Mouse (Mus musculus): ENCODE results near the gene Comt. TPM values are rescaled to one million over a fixed set of nuclear protein-coding genes. Genes with fewer than 3 reads are reported as not detected.

The Comt gene
- polyA plus RNA-seq, 1 experiment from 2014 or later: 89.0 TPM

DNA sequence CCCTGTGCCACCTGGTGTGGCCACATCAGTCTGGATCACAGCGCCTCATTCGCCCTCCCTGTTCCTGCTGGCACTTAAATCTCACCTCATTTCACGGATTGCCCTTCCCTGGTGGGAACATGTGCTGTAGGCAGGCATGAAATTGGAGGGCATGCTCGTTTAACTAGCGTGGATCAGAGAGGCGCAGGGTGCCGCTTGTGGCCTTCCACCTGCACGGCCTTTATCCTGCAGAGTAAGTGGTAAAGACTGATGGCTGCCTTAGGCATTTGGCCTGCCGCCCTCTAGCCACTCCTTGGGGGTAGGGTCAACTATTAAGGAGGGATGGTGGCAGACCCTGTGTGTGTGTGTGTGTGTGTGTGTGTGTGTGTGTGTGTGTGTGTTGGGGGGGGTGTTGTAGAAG, 35.4 kb upstream of the Comt start:
- Histone ChIP-seq H3K4me2 (replicated peaks; ENCODE audit: low read depth, low read length) (no peak overlapping the region), H3K9ac (ENCODE audit: low read depth, low read length) (no peak overlapping the region), H3K4me3 (ENCODE audit: low read length) (no peak overlapping the region), H3K4me1 (ENCODE audit: control insufficient read depth, insufficient read depth, low read length) (peaks cover 17% of the 10 kb centered on the region), H3K9me3 (ENCODE audit: control insufficient read depth, low read length) (no peaks in the 10 kb centered on the region), H3K27me3 (ENCODE audit: control insufficient read depth, insufficient read depth, low read length) (peaks cover 4% of the 10 kb centered on the region; the same call in 1 of the 2 replicates), H3K36me3 (ENCODE audit: control insufficient read depth, insufficient read depth, low read length) (peaks cover 2% of the 10 kb centered on the region; the same call in 1 of the 2 replicates), H3K27ac (ENCODE audit: low read depth, low read length) (no peak overlapping the region)
- no peak for ATAC-seq (ENCODE audit: low FRiP score, low TSS enrichment)
- 67% methylated on average over 9 of the region's 9 CpGs for WGBS

DNA sequence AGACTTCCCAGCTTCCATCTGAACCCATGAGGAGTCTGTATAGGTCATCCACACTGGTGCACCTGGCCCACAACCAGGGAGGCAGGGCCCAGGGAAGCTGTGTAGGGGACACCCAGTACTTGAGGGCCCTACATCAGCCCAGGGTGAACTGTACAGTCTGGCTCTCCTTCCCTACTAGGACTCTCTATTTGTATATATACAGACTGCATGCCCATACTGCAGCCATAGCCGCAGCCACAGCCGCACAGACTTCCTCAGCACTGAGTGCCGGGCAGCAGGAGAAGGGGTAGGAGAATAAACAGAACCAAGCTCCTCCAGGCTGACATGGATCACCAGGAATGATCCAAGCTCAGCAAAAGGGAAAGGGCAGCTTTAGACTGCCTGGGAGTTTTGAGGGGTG, 34.2 kb upstream of the Comt start:
- no peak overlapping the region for H3K27ac ChIP-seq (ENCODE audit: low read depth, low read length)
- H3K27me3 ChIP-seq (ENCODE audit: control insufficient read depth, insufficient read depth, low read length): peaks cover 4% of the 10 kb centered on the region; the same call in 1 of the 2 replicates
- no peak overlapping the region for H3K4me2 ChIP-seq (replicated peaks; ENCODE audit: low read depth, low read length)
- H3K9me3 ChIP-seq (ENCODE audit: control insufficient read depth, low read length): no peaks in the 10 kb centered on the region
- H3K4me3 ChIP-seq (ENCODE audit: low read length): no peak overlapping the region
- no peak for ATAC-seq (ENCODE audit: low FRiP score, low TSS enrichment)
- H3K4me1 ChIP-seq (ENCODE audit: control insufficient read depth, insufficient read depth, low read length): peaks cover 17% of the 10 kb centered on the region
- H3K9ac ChIP-seq (ENCODE audit: low read depth, low read length): no peak overlapping the region
- peaks cover 7% of the 10 kb centered on the region; the same call in 1 of the 2 replicates for H3K36me3 ChIP-seq (ENCODE audit: control insufficient read depth, insufficient read depth, low read length)
- 87% methylated on average over 3 of the region's 3 CpGs for WGBS

DNA sequence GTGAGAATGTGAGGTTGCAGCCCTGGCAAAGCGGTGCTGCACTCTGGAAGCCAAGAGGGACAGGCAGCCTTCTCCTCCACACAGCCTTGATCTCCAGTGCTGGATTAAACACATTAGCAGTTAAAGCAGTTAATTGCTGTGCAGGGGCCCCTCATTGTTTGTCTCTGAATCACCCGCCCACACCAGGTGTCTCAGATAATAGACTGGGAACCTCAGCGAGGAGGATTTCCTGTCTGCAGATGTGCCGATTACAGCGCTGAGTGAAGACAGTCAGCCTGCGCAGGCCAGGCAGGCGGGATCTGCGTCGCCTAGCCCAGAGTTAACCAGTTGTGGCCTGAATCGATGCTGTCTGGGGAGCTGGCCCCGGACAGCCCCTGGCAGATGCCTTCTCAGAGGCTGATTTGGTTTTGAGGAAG, 33.3 kb upstream of the Comt start:
- peaks cover 4% of the 10 kb centered on the region; the same call in 1 of the 2 replicates for H3K27me3 ChIP-seq (ENCODE audit: control insufficient read depth, insufficient read depth, low read length)
- ATAC-seq (ENCODE audit: low FRiP score, low TSS enrichment): peak; percentile 67
- peak overlapping the region; percentile 0; the same call in 1 of the 2 replicates for H3K4me2 ChIP-seq (replicated peaks; ENCODE audit: low read depth, low read length)
- peaks cover 17% of the 10 kb centered on the region for H3K4me1 ChIP-seq (ENCODE audit: control insufficient read depth, insufficient read depth, low read length)
- peaks cover 7% of the 10 kb centered on the region; the same call in 1 of the 2 replicates for H3K36me3 ChIP-seq (ENCODE audit: control insufficient read depth, insufficient read depth, low read length)
- no peak overlapping the region for H3K4me3 ChIP-seq (ENCODE audit: low read length)
- H3K9ac ChIP-seq (ENCODE audit: low read depth, low read length): no peak overlapping the region
- WGBS: 3% methylated on average over 11 of the region's 11 CpGs
- no peak overlapping the region for H3K27ac ChIP-seq (ENCODE audit: low read depth, low read length)
- no peaks in the 10 kb centered on the region for H3K9me3 ChIP-seq (ENCODE audit: control insufficient read depth, low read length)

DNA sequence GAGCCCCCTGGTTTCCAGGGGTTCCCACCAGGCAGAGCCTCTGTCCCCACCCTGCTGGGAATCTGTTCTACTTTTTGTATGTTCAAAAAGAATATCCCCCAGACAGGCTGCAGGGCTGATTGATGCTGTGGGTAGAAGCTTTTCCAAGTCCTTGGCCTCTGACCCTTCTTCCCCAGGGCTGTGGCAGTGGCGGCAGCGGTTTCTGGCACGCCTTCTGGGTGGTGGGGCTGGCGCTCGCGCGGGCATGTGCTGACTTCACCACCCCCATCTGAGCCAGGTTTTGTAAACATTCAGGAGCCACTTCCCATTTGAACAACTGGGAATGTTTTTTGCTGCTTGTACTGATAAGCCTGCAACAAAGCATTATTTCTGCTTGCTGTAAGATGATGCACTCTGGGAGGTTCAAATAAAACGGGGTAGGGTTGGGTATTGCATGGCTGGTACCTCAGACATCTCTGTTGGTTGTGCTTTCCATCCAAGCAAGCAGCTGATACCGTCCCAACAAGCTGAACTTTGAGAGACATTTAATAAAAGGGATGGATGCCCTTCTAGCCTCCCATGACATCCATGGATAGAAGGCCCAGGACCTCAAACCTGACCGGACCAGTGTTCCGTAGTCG, 32.8 kb upstream of the Comt start:
- Histone ChIP-seq H3K9me3 (ENCODE audit: control insufficient read depth, low read length) (no peaks in the 10 kb centered on the region), H3K4me1 (ENCODE audit: control insufficient read depth, insufficient read depth, low read length) (peaks cover 17% of the 10 kb centered on the region), H3K27me3 (ENCODE audit: control insufficient read depth, insufficient read depth, low read length) (peaks cover 4% of the 10 kb centered on the region; the same call in 1 of the 2 replicates), H3K4me2 (replicated peaks; ENCODE audit: low read depth, low read length) (peak overlapping the region; percentile 0; the same call in 1 of the 2 replicates), H3K27ac (ENCODE audit: low read depth, low read length) (no peak overlapping the region), H3K36me3 (ENCODE audit: control insufficient read depth, insufficient read depth, low read length) (peaks cover 7% of the 10 kb centered on the region; the same call in 1 of the 2 replicates), H3K9ac (ENCODE audit: low read depth, low read length) (no peak overlapping the region), H3K4me3 (ENCODE audit: low read length) (no peak overlapping the region)
- ATAC-seq (ENCODE audit: low FRiP score, low TSS enrichment): peak; percentile 28; the same call in 1 of the 2 replicates
- 13% methylated on average over 12 of the region's 12 CpGs for WGBS

DNA sequence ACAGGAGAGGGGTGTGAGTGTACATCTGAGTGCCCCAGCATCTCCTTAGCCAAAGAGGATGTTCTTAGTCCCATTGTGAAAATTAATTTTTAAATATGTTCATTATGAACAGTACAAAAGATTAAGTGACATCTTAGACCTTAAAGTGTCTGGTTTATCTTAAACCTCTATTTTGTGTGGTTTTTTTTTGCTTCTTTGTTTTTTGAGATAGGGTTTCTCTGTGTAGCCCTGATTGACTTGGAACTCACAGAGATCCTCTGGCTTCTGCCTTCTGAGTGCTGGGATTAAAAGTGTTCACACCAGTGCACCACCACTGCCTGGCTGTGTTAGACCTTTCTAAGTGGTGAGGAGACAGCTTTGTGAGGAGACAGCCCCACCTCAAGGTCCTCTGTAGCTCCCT, 32.0 kb upstream of the Comt start:
- Histone ChIP-seq H3K4me3 (ENCODE audit: low read length) (no peak overlapping the region), H3K36me3 (ENCODE audit: control insufficient read depth, insufficient read depth, low read length) (peaks cover 7% of the 10 kb centered on the region; the same call in 1 of the 2 replicates), H3K4me1 (ENCODE audit: control insufficient read depth, insufficient read depth, low read length) (peaks cover 17% of the 10 kb centered on the region), H3K27ac (ENCODE audit: low read depth, low read length) (no peak overlapping the region), H3K27me3 (ENCODE audit: control insufficient read depth, insufficient read depth, low read length) (peaks cover 4% of the 10 kb centered on the region; the same call in 1 of the 2 replicates), H3K9me3 (ENCODE audit: control insufficient read depth, low read length) (no peaks in the 10 kb centered on the region), H3K9ac (ENCODE audit: low read depth, low read length) (no peak overlapping the region; the same call in 1 of the 2 replicates), H3K4me2 (replicated peaks; ENCODE audit: low read depth, low read length) (no peak overlapping the region)
- no peak for ATAC-seq (ENCODE audit: low FRiP score, low TSS enrichment)

DNA sequence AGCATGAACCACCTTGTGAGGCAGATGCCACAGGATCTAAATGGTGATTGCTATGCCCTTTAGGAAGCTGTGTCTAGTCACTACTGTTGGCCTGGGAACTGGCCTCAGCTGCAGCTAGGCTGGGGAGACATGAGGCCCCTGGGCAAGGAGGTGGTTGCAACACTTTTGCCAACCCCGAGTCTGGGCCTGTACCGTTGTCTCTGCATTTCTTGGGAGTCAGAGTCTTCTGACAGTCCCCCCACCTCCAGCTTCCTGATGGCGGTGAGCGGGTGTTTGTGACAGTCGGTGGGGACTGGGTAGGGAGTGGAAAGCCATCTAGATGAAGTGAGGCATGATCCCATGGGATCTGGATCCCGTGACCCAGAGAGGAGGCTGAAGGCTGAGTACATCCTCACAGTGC, 28.8 kb upstream of the Comt start:
- H3K36me3 ChIP-seq (ENCODE audit: control insufficient read depth, insufficient read depth, low read length): peaks cover 7% of the 10 kb centered on the region; the same call in 1 of the 2 replicates
- H3K4me3 ChIP-seq (ENCODE audit: low read length): no peak overlapping the region
- no peak for ATAC-seq (ENCODE audit: low FRiP score, low TSS enrichment)
- H3K27me3 ChIP-seq (ENCODE audit: control insufficient read depth, insufficient read depth, low read length): peaks cover 1% of the 10 kb centered on the region; the same call in 1 of the 2 replicates
- no peak overlapping the region for H3K27ac ChIP-seq (ENCODE audit: low read depth, low read length)
- WGBS: 92% methylated on average over 6 of the region's 6 CpGs
- H3K4me1 ChIP-seq (ENCODE audit: control insufficient read depth, insufficient read depth, low read length): peaks cover 31% of the 10 kb centered on the region
- no peak overlapping the region for H3K9ac ChIP-seq (ENCODE audit: low read depth, low read length)
- no peak overlapping the region for H3K4me2 ChIP-seq (replicated peaks; ENCODE audit: low read depth, low read length)
- no peaks in the 10 kb centered on the region for H3K9me3 ChIP-seq (ENCODE audit: control insufficient read depth, low read length)

DNA sequence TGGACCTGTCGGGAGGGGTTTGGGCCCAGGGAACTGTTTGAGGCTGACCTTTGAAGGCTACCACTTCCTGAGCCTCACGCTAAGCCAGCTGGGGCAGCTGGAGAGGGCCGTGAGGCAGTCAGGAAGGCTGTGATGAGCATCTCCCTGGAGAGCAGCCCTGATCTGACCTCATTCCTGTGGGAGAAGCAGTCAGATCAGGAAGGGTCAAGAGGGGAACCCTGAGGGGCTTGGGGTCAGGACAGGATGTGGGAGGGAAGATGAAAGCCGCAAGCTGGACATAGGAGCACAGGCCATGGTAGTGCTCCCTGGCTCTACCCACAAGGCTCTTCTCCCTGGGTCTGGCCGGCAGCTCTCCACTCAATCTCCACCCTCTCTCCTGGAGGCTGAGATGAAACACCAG, 27.2 kb upstream of the Comt start:
- 21% methylated on average over 5 of the region's 5 CpGs for WGBS
- no peak overlapping the region for H3K9ac ChIP-seq (ENCODE audit: low read depth, low read length)
- H3K4me1 ChIP-seq (ENCODE audit: control insufficient read depth, insufficient read depth, low read length): peaks cover 17% of the 10 kb centered on the region
- H3K27me3 ChIP-seq (ENCODE audit: control insufficient read depth, insufficient read depth, low read length): no peaks in the 10 kb centered on the region; the same call in 1 of the 2 replicates
- no peak overlapping the region for H3K4me3 ChIP-seq (ENCODE audit: low read length)
- peaks cover 7% of the 10 kb centered on the region; the same call in 1 of the 2 replicates for H3K36me3 ChIP-seq (ENCODE audit: control insufficient read depth, insufficient read depth, low read length)
- no peak overlapping the region for H3K27ac ChIP-seq (ENCODE audit: low read depth, low read length)
- H3K4me2 ChIP-seq (replicated peaks; ENCODE audit: low read depth, low read length): no peak overlapping the region
- H3K9me3 ChIP-seq (ENCODE audit: control insufficient read depth, low read length): no peaks in the 10 kb centered on the region
- no peak for ATAC-seq (ENCODE audit: low FRiP score, low TSS enrichment)

DNA sequence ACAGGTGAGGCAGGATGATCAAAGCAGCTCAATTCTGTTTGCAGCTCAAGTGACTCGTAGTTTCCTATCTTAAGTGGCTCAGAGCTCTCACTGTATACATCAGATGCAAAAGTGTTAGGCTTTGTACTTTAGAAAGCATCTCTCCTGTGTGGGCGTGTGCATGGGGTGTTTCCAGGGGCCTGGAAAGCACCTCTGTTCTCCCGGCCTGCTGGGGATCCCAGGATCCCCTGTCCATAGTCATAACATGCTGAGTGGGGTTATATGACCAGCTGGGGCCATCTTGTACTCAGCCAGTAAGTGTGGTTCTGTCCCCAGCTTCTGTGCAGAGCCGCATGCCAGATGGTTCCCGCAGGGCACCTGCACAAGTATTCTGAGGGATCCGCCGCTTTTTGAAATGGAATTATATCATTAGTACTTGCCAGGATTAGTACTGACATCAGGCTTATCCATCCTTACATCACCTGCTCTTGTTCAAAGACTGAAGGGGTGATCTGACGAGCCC, 25.8 kb upstream of the Comt start:
- no peaks in the 10 kb centered on the region for H3K9me3 ChIP-seq (ENCODE audit: control insufficient read depth, low read length)
- H3K36me3 ChIP-seq (ENCODE audit: control insufficient read depth, insufficient read depth, low read length): peaks cover 7% of the 10 kb centered on the region; the same call in 1 of the 2 replicates
- H3K9ac ChIP-seq (ENCODE audit: low read depth, low read length): no peak overlapping the region
- no peak for ATAC-seq (ENCODE audit: low FRiP score, low TSS enrichment)
- no peak overlapping the region for H3K4me3 ChIP-seq (ENCODE audit: low read length)
- no peaks in the 10 kb centered on the region for H3K27me3 ChIP-seq (ENCODE audit: control insufficient read depth, insufficient read depth, low read length)
- peaks cover 28% of the 10 kb centered on the region for H3K4me1 ChIP-seq (ENCODE audit: control insufficient read depth, insufficient read depth, low read length)
- no peak overlapping the region for H3K27ac ChIP-seq (ENCODE audit: low read depth, low read length)
- WGBS: 88% methylated on average over 8 of the region's 8 CpGs
- no peak overlapping the region for H3K4me2 ChIP-seq (replicated peaks; ENCODE audit: low read depth, low read length)

DNA sequence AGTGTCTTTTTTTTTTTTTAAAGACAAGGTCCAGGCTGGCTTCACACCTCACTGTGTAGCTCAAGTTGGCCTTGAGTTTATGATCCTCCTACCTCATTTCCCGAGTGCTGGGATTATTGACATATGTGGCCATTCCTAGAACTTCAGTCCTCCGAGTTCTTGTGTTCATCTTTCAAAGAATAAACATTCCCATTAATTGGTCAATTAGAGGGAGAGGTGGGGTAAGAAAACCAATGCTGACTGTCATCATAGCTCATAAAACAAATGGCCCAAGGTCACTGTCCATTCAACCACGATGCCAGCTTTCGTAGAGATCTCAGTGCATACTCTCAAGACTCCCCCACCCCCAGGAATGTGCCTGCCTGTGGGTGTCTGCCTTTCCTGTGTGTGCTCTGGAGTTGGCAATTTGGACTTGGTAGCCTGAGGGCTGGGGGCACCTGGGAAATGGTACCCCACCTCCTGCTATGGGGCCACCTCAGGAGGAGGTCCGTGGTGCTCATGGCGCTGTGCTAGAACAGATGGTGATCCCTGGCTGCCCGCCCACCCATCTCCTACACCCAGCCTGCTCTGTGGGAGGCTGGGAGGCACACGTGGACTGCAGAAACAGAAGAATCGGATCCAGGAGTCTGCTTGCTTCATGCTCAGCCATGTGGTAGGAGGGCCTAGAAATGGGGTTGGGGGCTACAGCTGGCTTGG, 25.0 kb upstream of the Comt start:
- ATAC-seq (ENCODE audit: low FRiP score, low TSS enrichment): peak; percentile 67

More for the DNA sequence above, 25.0 kb upstream of the Comt start:
- peaks cover 30% of the 10 kb centered on the region for H3K4me1 ChIP-seq (ENCODE audit: control insufficient read depth, insufficient read depth, low read length)
- H3K4me2 ChIP-seq (replicated peaks; ENCODE audit: low read depth, low read length): no peak overlapping the region
- H3K9ac ChIP-seq (ENCODE audit: low read depth, low read length): no peak overlapping the region
- 42% methylated on average over 9 of the region's 9 CpGs for WGBS
- no peak overlapping the region for H3K27ac ChIP-seq (ENCODE audit: low read depth, low read length)
- H3K4me3 ChIP-seq (ENCODE audit: low read length): no peak overlapping the region
- H3K9me3 ChIP-seq (ENCODE audit: control insufficient read depth, low read length): no peaks in the 10 kb centered on the region
- H3K27me3 ChIP-seq (ENCODE audit: control insufficient read depth, insufficient read depth, low read length): no peaks in the 10 kb centered on the region
- peaks cover 1% of the 10 kb centered on the region; the same call in 1 of the 2 replicates for H3K36me3 ChIP-seq (ENCODE audit: control insufficient read depth, insufficient read depth, low read length)

All from kidney, embryonic 14.5 days (tissue).